Mouse (Mus musculus): ENCODE data around the gene H2al2a.

Gene H2al2a

GRCm38 (mm10) chr2:18011226-18011625 lies 14.5 kb upstream of the H2al2a start:
- ChIA-PET CTCF (no interaction called here), POLR2A (interaction anchor here in 2 of 4 experiments (1.2 to 1.6 kb wide), 4 partner anchors 15 to 41 kb away, joined by 3 to 5 read pairs (median 3); no protein-coding TSS in a partner anchor)

GRCm38 (mm10) chr2:18005137-18005536 lies 8.4 kb upstream of the H2al2a start:
- CTCF ChIA-PET: no interaction called here

DNA sequence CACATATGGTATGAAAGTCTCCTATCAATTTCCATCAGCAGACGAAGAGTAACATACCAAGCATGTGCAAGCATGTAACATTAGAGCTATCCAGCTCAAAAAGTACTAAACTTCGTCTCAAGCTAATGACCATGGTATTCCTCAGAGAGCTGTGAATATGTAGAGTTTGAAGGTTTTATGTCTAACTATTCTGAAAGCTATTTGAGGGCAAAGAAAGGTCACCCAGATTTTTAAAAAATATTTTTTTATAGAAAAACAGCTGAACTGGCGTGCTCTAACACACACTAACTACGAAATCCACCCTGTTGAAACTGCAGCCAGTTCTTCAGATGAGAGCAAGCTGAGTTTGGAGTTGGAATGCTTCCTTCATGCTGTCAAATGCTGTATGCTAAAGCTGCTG lies 7.5 kb upstream of the H2al2a start:
- ChIA-PET POLR2A (interaction anchor here (0.5 to 3.5 kb wide), 12 partner anchors 12 to 450 kb away, joined by 3 to 15 read pairs (median 4); no protein-coding TSS in a partner anchor), CTCF (interaction anchor here in 1 of 4 experiments (0.7 to 1.5 kb wide), 2 partner anchors 68 to 1681 kb away, joined by 4 to 5 read pairs; no protein-coding TSS in a partner anchor)

More at GRCm38 (mm10) chr2:18005137-18005536, 8.4 kb upstream of the H2al2a start:
- POLR2A ChIA-PET: interaction anchor here (0.5 to 3.5 kb wide), 19 partner anchors 8 to 449 kb away, joined by 3 to 15 read pairs (median 4); partner anchors contain the start of gene H2al2a (in 1 of the 4)

DNA sequence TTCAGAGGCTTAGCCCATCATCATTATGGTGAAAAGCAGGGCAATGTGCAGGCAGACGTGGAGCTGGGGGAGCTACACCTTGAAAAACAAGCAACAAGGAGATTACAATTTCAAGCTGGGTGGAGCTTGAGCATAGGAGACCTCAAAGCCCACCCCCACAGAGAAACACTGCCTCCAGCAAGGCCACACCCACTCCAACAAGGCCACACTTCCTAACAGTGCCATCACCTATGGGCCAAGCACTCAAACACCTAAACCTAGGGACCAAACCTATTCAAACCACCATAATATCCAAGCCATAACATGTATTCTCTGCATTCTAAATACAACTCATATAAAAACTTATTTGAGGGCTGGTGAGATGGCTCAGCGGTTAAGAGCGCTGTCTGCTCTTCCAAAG lies 5.5 kb upstream of the H2al2a start:
- CTCF ChIA-PET: interaction anchor here in 1 of 4 experiments (0.5 kb wide), 1 partner anchor 58 kb away, joined by 3 read pairs; no protein-coding TSS in a partner anchor
- POLR2A ChIA-PET: interaction anchor here in 3 of 4 experiments (0.7 to 1.4 kb wide), 3 partner anchors 26 to 1011 kb away, joined by 3 to 4 read pairs (median 3); no protein-coding TSS in a partner anchor

DNA sequence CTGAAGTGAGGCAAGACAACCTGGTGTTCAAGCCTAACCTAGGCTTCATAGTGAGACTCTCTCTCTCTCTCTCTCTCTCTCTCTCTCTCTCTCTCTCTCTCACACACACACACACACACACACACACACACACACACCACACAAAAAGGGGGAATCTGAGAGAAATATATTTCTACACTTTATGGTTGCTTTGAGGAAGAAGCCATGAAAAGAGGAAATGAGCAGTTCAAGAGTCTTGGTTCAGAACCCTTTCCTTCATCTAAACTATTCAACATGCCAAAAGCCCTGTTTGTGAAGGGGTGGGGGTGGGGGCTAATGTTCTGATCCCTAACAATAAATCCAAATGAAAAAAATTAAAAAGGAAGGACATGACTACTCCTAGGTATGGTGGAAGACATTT lies 7.2 kb downstream of the H2al2a start:
- ChIA-PET POLR2A (interaction anchor here (0.6 to 9.7 kb wide), 55 partner anchors 9 to 1972 kb away, joined by 3 to 120 read pairs (median 5); partner anchors contain the start of genes A930004D18Rik (in 1 of the 4), Dnajc1 (in 1 of the 4) and Skida1 (in 1 of the 4)), CTCF (interaction anchor here in 1 of 4 experiments (0.6 kb wide), 1 partner anchor 214 kb away, joined by 7 read pairs; no protein-coding TSS in a partner anchor)

GRCm38 (mm10) chr2:17989115-17989514 lies 7.6 kb downstream of the H2al2a start:
- ChIA-PET POLR2A (interaction anchor here (0.6 to 9.7 kb wide), 60 partner anchors 9 to 1972 kb away, joined by 3 to 120 read pairs (median 5); partner anchors contain the start of genes A930004D18Rik (in 1 of the 4), Dnajc1 (in 1 of the 4) and Skida1 (in 1 of the 4)), CTCF (interaction anchor here in 1 of 4 experiments (0.6 kb wide), 1 partner anchor 214 kb away, joined by 7 read pairs; no protein-coding TSS in a partner anchor)

GRCm38 (mm10) chr2:17986694-17987093 lies 10.1 kb downstream of the H2al2a start:
- ChIA-PET CTCF (no interaction called here), POLR2A (interaction anchor here in 2 of 4 experiments (0.7 to 10.5 kb wide), 5 partner anchors 8 to 173 kb away, joined by 4 to 120 read pairs (median 11); no protein-coding TSS in a partner anchor)

DNA sequence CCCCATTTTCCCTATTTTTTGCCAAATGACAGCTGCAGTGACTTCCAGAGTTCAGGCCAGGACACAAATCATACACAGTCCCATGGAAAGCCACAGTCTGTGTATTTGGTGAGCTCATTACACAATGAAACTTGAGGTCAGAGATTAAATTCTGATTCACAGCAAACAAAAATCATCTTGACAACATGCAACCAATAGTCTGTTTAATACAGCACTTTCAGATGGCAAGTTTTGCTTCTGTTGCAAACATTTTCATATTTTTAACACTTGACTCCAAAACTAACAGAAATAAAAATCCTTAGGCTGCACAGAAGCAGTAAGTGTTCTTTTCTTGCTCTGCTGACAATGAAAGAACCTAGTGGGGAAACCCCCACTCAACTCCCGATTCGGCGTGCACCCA lies 12.0 kb downstream of the H2al2a start:
- POLR2A ChIA-PET: interaction anchor here in 3 of 4 experiments (0.6 to 10.5 kb wide), 11 partner anchors 12 to 988 kb away, joined by 3 to 120 read pairs (median 4); partner anchors contain the start of gene H2al2a (in 1 of the 3)
- CTCF ChIA-PET: no interaction called here

- ChIA-PET CTCF (interaction anchor here in 1 of 4 experiments (0.7 kb wide), 1 partner anchor 40 kb away, joined by 4 read pairs; no protein-coding TSS in a partner anchor), POLR2A (interaction anchor here in 3 of 4 experiments (0.7 to 10.5 kb wide), 20 partner anchors 10 to 73 kb away, joined by 3 to 84 read pairs (median 4); partner anchors contain the start of gene Mllt10 (in 1 of the 3))
Observed at GRCm38 (mm10) chr2:17982747-17983146, 14.0 kb downstream of the H2al2a start.

GRCm38 (mm10) chr2:17978706-17979105 lies 18.1 kb downstream of the H2al2a start:
- ChIA-PET CTCF (no interaction called here), POLR2A (interaction anchor here in 3 of 4 experiments (0.7 to 10.5 kb wide), 26 partner anchors 8 to 110 kb away, joined by 3 to 80 read pairs (median 4); no protein-coding TSS in a partner anchor)

DNA sequence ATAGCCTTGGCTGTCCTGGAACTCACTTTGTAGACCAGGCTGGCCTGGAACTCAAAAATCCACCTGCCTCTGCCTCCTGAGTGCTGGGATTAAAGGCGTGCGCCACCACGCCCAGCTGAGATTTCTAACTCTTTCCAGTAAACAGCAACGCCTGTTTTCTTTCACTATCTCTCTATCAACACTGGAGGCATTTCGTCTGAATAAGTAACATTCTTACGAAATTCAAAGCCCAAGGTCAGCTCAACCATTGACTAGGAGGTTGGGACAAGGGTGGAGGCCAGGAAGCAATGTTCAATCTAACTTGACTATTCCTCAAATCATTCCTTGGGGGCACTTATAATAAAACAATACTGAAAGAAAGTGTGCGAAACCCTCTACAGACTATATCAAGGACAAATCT lies 18.5 kb downstream of the H2al2a start:
- POLR2A ChIA-PET: interaction anchor here in 3 of 4 experiments (0.7 to 10.5 kb wide), 28 partner anchors 8 to 110 kb away, joined by 3 to 80 read pairs (median 4); partner anchors contain the start of gene Skida1 (in 1 of the 3)
- CTCF ChIA-PET: interaction anchor here in 1 of 4 experiments (0.7 kb wide), 1 partner anchor 53 kb away, joined by 3 read pairs; no protein-coding TSS in a partner anchor

DNA sequence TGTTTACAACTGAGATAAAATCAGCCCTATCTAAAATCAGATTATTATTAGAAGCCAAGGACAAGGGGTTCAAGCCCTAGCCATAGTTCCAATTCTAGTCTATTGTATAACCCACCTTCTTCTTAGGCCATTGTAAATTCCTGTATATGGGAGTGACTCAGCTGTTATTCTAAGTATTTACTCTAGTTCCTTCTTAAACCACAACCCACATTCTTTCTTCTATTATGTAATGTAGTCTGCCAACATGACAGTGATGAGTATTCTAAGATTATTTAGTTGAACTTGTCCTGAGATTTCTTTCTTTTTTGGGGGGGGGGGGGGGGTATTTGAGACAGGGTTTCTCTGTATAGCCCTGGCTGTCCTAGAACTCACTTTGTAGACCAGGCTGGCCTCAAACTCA lies 19.1 kb downstream of the H2al2a start:
- CTCF ChIA-PET: interaction anchor here in 1 of 4 experiments (0.7 kb wide), 1 partner anchor 53 kb away, joined by 3 read pairs; no protein-coding TSS in a partner anchor
- POLR2A ChIA-PET: interaction anchor here in 3 of 4 experiments (0.6 to 10.5 kb wide), 25 partner anchors 7 to 111 kb away, joined by 3 to 80 read pairs (median 4); partner anchors contain the start of gene Skida1 (in 1 of the 3)

DNA sequence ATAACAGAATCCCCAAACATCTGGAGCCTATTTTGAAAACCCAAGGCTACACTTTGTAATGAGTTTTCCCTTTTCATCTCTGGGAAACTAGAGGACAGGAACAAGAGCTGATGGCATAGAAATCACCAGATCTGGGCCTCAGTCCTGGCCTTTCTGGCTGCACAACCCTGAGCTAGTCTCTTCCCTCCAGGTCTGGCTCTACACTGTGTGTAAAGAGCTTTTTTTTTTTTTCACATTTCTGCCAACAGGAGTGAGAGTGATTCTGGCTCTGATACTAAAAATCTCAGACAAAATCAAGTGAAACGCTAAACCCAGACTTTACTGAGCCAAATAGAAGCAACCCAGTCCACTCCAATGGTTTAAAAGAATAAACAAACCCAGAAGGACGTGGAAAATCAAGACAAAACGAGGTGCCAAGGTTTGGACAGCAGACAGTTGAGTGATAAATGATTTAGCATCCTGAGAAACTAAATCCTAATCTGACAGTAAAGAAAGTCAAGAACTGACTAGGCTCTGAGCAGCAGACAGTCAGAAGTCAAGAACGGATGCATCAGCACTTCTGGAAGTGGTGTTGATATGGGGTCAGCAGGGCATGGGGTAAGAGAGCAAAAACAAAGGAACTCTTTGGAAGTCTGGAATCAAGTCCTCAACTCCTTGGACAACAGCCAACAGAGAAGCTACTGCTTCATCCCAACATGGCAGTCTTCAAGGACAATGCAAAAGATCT lies 21.0 kb downstream of the H2al2a start:
- ChIA-PET POLR2A (interaction anchor here (0.6 to 7.5 kb wide), 16 partner anchors 12 to 87 kb away, joined by 3 to 120 read pairs (median 4); no protein-coding TSS in a partner anchor), CTCF (no interaction called here)

GRCm38 (mm10) chr2:17973868-17974440 lies 22.8 kb downstream of the H2al2a start:
- POLR2A ChIA-PET: interaction anchor here in 3 of 4 experiments (0.5 to 7.5 kb wide), 34 partner anchors 7 to 257 kb away, joined by 3 to 120 read pairs (median 6); partner anchors contain the start of gene Skida1 (in 1 of the 3)
- CTCF ChIA-PET: interaction anchor here in 2 of 4 experiments (1.3 to 1.4 kb wide), 2 partner anchors 31 to 231 kb away, joined by 3 to 4 read pairs; no protein-coding TSS in a partner anchor

GRCm38 (mm10) chr2:17973246-17973645 lies 23.5 kb downstream of the H2al2a start:
- CTCF ChIA-PET: interaction anchor here in 2 of 4 experiments (1.3 to 1.4 kb wide), 2 partner anchors 31 to 232 kb away, joined by 3 to 4 read pairs; no protein-coding TSS in a partner anchor
- POLR2A ChIA-PET: interaction anchor here in 3 of 4 experiments (0.5 to 7.5 kb wide), 36 partner anchors 8 to 256 kb away, joined by 3 to 120 read pairs (median 6); partner anchors contain the start of gene Skida1 (in 1 of the 3)

DNA sequence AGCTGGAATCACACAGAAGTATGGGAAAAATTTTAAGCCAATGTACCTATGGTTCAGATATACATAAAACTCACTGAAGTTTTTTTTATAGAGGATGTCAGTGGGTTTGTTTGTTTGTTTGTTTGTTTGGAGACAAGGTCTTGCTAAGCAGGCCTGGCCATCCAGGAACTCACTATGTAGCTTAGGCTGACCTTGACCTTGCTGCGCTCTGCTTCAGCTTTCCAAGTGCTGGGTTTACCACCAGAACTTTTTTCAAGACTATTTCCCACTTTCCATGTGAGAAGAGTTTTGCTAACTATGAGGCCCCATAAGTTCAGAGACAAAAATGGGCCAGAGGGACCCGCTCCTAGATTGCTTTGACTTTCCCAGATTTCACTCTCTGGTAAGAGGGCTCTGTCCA lies 23.9 kb downstream of the H2al2a start:
- CTCF ChIA-PET: interaction anchor here in 1 of 4 experiments (1.3 kb wide), 1 partner anchor 232 kb away, joined by 3 read pairs; no protein-coding TSS in a partner anchor
- POLR2A ChIA-PET: interaction anchor here in 3 of 4 experiments (0.7 to 7.5 kb wide), 28 partner anchors 8 to 143 kb away, joined by 3 to 120 read pairs (median 7); partner anchors contain the start of gene Skida1 (in 1 of the 3)

- ChIA-PET POLR2A (interaction anchor here in 3 of 4 experiments (0.6 to 7.5 kb wide), 27 partner anchors 9 to 1938 kb away, joined by 3 to 120 read pairs (median 6); no protein-coding TSS in a partner anchor), CTCF (interaction anchor here in 1 of 4 experiments (0.6 kb wide), 1 partner anchor 542 kb away, joined by 10 read pairs; no protein-coding TSS in a partner anchor)
Observed at GRCm38 (mm10) chr2:17971407-17971806, 25.4 kb downstream of the H2al2a start.

All from embryonic stem cell, embryonic (primary cell).